Mouse (Mus musculus) embryo, embryonic 9.5 days (tissue): ENCODE data around the gene Cobll1.

ENCODE experiments used
- DNase-seq: peaks from one replicate; pipeline ENCODE4 v3.0.0-alpha.2; 2017; ENCODE audit errors: extremely low spot score

Cobll1 gene

DNA sequence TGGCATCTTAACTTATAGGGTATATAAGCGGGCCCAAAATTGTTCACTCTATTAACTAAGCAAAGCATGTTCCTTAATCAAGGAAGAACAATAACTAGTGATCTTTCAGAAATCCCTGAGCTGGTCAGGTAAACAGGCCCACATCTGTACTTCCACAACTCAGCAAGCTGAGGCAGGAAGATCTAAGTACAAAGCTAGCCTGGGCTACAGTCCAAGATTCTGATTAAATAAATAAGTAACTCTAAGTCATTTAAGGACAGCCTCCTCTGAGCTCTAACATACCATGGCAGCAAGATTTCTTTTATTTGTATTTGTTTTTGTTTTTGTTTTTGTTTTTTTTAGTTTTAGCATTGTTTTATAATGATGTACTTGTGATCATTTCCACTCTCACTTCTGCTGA, 42.2 kb downstream of the Cobll1 start:
- DNase-seq: no peak

DNA sequence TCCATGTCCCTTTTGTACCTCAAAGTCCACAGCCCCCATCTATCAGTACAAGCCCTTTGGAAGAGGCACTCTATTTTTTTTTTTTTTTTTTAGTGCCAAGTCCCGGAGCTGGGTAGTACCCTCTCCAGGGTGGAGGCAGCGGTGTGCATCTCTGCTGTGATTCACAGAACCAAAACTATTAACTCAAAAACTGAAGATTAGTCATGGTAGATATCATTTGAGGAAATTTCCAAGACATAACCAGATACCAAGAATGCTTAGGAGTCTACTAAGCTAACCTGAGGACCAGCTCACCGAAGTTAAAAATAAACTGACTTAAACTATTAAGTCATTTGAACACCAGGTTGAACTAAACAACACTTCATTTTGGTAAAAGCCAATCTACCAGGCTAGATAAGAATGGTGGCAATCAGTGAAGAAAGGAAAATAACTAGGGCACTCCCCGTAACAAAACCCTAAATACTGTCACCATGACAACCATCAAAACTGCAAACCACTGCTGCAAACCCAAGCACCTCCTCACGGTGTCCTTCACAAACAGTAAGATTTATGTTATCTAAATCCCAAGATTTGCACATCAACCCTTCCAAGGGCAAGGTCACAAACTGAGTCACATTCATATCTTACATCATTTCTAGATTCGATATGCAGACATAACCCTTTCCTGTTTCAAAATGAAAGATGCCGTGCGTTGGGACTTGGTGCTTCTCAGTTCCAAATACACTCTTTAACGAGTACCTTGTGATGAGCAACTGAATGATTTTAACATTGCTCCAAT, 43.8 kb downstream of the Cobll1 start:
- no peak for DNase-seq

DNA sequence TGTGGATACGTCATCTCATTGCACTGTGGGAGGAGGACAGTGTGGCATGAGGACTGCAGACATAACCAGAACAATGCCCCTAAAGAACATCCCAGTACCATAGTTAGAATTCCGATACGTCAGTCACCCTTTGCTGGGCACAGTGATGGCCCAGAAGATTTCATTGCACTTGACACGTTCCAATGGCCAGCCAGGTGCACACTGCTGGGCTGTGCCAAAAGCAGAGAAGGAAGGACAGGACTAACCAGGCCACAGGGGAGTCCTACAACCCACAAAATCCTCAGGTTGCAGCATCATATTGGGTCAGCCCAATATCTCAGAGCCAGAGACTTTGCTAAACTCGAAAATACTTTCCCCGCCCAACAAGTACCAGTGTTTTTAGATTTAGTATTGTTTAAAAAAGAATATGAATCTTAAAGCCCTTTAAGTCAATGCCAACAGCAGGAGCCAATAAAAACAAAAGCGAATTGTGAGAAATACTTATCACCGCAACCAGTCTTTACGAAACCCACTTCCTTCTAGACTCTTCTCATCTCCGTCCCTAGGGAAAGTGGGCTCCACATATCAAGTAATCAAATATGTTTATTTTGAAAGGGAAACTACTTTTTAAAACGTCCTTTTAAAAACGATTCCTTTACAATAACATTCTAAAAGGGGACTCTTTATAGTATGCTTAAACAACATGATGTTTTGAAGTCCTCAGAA, 46.0 kb downstream of the Cobll1 start:
- DNase-seq: no peak

DNA sequence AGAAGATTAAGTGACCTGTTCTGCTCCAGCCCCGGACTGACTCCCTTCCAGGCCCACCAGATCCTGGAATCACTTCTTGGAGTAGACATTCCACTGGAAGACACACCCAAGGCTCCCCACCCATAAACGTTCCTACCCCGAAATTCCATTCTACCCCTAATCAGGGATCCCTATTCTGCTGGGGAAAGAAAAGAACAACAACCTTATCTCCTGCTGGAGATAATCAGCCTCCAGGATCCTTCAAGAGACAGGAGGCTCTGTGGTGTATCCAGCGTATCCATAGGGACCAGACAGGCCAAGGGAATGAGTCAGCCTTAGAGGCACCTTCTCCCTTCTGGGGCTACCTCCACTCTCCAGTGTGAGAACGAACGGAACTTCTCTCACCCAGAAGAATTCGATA, 47.8 kb downstream of the Cobll1 start:
- DNase-seq: no peak

DNA sequence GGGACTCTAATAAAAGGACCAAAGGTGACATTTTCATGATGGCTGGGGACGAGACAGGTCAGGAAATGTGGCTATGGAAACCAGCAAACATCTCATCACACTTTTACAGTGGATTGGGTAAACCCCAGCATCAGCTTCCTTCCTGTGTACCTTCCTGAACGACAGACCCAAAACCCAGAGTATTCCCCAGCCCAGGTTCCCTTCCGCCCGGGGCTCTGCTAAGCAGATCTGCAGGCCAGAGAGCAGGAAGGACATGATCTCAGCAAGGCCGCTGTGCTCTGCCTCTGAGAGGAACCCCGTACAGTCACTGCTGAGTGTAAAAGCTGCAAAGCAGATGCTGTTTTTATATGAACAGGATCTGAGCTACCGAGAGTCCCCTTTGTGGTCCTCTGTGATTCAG, 49.9 kb downstream of the Cobll1 start:
- DNase-seq: no peak

DNA sequence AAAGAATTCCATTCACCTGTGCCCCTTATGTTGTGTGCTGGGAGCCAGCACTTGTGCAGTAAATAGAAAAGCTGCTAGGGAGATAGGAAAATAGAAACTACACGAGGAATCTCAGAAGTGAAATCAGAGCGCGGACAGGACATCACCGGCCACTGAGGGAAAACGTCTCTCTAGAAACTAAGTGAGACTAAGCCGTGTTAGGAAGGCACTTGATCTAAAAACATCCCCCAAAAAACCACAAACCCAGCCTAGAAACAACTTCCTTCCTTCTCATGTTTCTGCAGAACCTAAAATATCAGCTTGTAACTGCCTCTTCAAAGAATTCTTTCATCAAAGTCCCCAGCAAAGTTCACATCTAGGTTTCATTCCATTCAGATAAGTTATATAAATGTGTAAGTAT, 50.6 kb downstream of the Cobll1 start:
- DNase-seq: no peak

DNA sequence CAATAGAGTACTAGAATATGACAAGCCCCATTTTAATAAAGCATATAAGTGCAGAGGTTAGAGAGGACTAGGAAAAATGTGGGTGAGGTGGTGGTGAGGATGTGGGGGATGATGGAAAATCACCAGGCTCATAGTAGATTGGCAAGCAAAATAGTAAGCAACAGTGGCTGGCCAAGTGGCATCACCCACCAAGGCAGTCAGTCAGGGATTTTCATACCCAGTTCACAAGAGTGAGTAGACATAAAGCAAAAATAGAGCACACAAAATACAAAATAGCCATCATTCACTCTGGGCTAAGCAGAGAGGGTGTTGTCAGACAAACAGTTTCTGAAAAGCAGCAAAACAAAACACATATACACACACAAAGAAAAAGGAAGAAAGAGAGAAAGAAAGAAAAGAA, 51.6 kb downstream of the Cobll1 start:
- no peak for DNase-seq

DNA sequence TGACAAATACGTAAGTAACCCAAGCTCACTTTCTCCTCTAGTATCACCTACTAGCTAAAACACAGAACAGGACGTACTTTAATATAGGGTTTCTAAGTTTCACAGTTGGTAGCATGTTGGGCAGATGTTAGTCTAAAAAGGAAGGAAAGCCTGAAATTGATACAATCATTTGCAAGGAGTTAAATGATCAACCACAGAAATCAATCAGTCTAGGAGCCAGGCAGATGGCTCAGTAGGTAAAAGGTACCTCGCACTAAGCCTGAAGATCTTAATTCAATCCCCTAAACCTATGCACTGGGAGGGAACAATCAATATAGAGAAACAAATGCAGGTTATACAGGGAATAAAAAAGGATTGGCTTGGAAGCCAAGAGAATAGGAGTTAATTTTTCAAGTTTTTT, 52.0 kb downstream of the Cobll1 start:
- no peak for DNase-seq

DNA sequence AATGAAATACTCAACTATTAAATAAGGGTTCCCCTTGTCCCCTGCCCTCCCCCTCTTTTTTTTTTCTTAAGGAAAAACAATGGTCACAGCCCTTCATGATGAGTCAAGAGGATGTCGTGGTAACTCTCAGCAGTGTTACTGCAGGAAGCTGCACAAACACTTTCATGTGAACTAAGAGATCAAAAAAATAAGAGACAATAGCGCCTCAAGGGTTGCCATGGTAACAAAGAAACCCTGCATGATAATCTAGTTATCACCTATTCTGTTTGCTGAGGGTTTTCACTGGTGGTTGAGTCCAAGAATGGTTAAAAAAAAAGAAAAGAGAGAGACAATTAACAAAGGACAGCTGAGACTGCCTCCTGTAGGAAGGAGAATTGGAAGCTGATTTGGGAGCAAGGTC, 56.5 kb downstream of the Cobll1 start:
- DNase-seq: peak; percentile 17

DNA sequence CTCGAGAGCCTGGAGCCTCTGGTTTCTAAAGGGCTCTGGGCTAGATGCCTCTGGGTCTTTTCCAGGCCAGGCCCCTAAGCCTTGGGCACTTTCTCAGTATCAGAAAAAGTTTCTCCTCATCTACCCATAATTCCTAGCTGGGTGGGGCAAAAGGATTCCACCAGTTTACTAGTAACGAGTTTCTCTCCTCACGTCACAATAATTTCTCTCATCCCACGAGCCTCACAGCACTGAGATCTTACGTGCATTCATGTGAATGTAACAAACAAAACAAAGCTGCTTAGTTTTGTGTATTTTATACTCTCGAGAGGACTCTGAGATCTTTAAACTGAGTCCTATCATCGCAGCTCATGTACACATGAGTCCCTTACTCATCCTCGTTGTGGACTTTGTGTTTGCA, 57.5 kb downstream of the Cobll1 start:
- no peak for DNase-seq

DNA sequence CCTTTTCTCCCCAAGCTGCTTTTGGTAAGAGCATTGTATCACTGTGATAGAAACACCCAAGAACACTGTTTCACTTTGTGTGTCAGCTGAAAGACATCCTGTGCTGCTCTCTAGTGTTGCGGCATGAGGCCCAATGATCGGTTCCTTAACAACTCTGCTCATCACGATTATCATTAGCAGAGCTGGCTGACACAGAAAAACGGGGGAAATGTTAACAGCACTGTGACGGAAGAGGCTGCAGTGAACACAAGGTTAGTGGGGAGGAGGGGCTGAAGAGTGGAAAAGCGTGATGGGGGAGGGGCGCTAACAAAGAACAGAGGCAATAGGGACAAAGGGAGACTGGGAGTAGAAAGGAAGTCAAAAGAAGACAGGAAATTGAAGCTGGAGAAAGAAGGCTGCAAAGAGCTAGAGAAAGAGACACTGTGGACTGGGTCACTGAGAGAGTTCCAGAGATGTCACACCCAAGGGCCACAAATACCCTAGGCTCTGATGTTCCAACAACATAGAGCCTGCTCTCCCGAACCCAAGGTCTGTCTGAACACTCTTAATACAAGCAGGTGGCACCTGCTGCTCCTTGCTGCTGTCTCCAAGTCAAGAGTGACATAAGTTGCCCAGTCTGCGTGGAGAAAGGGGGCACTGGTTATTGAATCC, 58.0 kb downstream of the Cobll1 start:
- peak; percentile 65 for DNase-seq

DNA sequence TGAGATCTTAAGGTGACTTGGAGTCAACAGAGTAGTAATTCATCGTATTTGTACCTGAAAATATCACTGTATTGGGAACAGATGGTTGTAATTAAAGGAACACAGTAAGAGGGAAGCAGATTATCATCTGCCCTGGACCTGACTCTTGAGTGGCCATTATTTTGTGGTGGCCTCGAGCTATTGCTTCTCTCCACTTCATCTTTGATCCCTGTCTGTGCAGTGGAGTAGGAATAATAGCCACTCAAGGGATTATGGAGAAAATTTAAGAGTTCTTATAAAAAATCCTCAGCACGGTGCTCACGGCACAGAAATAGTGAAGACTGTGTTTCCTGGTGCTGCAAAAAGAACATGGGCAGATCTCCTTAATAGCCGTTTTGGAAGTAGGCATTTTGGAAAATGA, 63.6 kb downstream of the Cobll1 start:
- no peak for DNase-seq

DNA sequence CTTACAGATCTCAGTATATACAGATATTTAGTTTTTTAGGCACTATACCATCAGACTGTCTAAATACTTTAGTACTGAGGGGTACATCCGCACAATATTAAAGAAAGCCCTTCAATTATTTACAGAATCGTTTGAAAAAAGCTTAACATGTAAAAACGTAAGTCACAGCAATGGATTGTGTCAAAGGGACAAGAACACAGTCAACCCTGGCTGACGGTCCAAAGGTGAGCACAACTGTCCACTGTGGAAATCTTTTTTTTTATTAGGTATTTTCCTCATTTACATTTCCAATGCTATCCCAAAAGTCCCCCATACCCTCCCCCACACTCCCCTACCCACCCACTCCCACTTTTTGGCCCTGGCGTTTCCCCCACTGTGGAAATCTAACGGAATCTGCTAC, 67.1 kb downstream of the Cobll1 start:
- no peak for DNase-seq

DNA sequence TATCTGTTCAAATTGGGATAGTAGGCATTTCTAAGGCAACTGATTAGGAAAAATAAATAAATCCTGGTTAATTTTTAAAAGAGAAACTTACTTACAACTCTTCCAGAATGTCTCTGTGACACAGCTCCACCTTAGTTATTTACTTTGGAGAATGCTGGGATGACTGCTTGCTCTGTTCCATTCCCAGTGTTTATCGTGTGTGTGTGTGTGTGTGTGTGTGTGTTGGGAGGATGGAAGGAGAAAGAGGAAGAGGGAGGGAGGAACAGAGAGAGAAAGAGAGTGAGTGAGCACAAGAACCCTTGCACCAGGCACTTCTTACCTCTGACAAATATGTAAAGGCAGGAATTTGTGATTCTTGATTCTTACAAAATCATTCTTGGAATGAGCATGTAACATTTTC, 67.7 kb downstream of the Cobll1 start:
- no peak for DNase-seq

DNA sequence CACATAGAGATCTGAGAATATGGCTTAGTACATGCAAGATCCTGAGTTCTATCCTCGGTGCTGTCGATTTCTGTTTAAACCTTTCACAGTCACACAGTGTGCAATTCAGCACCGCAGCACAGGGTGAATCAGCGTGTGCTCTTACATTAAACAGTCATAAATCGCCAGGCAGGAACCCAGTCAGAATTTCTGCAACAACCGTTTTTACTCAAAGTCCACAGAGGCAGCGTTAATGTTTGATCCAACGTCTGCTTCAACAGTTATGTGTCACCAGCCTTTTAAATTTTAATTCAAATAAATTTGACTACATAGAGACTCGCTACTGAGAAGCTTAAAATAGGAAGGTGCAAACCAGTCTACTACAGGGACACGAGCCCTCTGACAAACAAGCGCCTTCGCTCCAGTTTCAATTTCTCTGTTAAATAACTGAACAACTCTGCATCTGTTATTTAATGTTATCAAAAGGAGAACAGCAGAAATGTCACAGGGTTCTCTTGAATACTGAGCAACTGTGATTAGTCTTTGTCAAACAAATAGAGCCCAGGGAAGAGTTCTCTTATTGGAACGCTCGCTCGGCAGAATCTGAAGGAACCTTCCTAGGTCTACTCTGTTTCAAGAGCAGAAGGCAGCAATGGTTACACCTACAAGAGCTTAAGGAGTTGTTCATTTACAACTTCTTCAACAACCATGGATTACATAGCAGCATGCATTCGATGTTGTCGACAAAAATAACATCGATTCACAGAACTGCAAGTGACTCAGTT, 68.3 kb downstream of the Cobll1 start:
- no peak for DNase-seq

DNA sequence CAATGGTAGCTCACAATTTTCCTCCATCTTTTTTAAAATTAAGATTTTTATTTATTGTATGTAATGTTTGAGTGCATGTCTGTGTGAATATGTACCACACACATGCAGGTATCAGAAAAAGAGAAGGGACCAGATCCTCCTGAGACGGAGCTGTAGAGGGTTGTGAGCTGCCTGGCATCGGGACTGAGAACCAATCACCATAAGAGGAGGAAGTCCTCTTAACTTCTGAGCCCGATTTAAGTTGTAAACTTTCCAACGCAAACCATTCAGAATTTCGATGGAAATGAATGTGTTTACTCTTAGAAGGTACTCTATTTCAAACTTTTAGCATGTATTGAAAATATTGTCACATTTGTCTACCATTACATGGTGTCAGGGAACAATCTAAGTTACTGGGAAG, 68.9 kb downstream of the Cobll1 start:
- no peak for DNase-seq

DNA sequence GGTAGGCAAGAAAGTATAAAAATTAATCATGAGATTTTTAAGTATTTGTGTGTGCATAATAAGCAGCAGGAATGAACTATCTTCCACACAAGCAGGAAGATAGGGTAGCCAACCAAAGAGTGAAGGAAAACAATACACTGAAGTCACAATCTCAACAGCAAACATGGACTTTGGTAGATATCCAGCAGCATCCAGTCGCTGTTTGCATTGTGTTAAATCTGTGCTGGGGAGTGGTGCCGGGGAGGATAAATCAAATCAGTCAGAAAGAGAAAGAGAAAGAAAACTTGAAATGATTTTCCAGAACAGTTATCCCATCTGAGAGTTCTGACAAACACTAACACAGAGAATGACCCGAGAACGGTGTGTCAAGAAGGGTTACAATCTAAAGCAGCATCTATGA, 75.2 kb downstream of the Cobll1 start:
- no peak for DNase-seq

DNA sequence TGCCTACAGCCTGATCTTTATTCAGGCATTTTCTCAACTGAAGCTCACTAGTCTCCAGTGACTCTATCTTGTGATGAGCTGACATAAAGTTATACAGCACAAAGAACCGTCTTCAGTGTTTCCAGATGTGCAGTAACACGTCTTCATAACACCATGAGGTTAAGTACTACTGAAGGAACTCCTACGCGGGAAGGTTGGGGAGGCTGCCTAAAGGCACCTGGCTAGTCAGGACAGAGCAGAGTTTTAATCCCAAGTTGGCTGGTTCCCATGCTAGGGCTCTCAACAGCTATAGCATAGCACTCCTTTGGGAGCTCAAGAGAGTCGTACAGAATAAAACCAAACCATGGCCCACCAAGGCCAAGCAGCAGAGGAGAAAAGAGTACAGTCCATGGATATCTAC, 76.6 kb downstream of the Cobll1 start:
- no peak for DNase-seq

DNA sequence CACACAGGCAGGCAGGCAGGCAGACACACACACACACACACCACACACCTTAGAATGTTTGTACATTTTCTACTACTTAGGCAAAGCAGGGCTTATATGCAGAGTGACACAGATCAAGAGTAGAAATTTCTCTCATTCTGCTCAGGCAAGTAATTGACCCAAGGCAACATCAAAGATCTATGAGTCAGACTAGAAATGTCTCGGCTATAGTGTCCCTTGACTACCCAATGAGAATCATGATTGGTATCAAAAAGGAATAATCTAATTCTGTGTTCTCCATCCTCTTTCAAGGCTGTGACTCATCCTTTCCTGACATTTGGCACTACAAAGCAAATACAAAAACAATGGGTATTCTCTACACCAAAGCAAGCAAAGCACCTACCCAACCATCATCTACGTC, 77.5 kb downstream of the Cobll1 start:
- no peak for DNase-seq

DNA sequence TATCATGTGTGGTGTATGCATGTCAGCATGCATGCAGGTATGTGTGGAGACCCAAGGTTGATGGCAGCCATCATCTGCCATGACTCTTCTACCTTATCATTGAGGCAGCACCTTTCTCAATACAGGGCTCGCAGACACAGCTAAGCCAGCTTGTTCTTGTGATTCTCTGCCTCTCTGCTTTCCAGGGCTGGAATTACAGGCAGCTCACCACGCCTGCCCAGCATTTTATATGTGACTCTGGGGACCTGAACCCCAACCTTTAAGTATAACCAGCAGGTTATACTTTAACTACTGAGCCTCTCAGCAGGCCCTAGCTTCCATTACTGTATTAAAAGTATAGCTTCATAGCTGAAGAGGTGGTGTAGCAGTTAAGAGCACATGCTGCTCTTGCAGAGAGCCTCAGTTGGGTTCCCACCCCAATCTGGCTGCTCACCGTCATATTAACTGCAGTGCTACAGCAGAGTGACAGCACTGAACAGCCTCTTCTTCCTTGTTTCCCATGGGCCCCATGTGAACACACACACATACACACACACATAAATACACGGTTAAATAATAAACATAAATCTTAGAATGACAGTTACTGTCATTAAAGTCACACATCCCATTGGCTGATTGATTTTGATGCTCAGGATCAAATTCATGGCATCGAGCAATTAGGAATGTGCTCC, 81.1 kb downstream of the Cobll1 start:
- no peak for DNase-seq

DNA sequence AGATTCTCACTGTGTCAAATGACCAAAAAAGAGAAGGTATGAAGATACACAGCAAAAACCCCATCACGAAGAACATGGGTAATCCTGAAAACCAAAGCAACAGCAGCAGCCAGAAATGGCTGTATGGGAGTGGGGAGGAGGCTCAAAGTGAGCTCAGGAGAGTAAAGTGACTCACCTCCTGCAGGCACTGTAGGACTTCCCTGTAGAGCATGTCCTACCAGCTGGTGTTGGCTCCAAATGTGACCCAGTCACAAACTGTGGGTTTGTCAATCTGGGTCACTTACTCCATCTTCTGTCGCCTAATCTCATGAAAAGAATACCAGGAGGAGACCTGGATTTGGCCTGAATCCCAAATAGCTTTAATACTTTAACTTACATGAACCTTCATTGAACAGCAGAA, 81.9 kb downstream of the Cobll1 start:
- no peak for DNase-seq

DNA sequence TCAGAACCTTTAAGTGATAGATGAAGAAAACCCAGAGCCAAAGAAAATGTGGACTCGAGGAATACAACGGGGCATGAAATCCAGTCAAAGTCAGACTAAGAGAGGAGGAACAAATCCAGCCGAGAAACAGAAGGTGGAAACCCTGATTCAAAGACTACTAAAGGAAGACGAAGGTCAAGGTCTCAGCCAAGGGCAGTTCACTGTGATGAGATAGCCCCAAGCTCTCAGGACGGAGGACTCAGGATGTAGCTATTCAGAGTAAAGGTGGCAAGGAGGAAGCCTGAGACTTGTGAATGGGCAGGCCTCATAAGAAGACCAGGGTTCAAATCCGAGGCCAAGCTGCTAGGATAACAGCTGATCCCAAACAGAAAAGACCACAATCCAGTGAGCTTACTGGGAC, 90.3 kb downstream of the Cobll1 start:
- no peak for DNase-seq
